20 mouse cellular contexts compared by ENCODE assay signal in the genomic region with DNA sequence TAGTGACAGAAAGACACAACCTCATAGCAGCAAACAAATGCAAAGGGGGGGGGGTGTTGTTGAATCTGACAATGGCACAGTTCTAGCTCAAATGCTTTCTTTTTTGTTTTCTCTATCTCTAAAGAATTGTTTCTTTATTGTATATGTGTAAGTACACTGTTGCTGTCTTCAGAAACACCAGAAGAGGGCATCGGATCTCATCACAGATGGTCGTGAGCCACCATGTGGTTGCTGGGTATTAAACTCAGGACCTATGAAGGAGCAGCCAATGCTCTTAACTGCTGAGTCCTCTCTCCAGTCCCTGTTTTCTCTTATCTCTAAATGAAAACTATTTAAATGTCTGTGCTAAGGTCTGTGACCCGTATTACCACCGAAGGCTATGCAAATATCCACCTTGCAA.
DNase-seq lines count a peak whose midpoint lies in the region; ATAC-seq and TF ChIP-seq lines count a peak whose summit lies in the region.
"Had no signal": no experiment of that assay in that cellular context is flagged by ENCODE, and none has a peak within 500 bp of the region (broad histone marks: within the 10 kb centered on the region; RNA-seq: fewer than 3 reads in every experiment).

No protein-coding gene starts in this region.

- no peak for ATAC-seq in hindbrain, embryonic 16.5 days
- ATAC-seq: CD4-positive, CD25-positive, alpha-beta regulatory T cell, adult 4 months; forebrain, embryonic 15.5 days had no signal

- peak; percentile 7; the same call in 1 of the 2 replicates for TF ChIP-seq CTCF in gastrocnemius, adult 2 months (IDR thresholded peaks at IDR 0.05)
- TF ChIP-seq CTCF in layer of hippocampus, adult 2 months (conservative IDR thresholded peaks at IDR 0.05) = peak; percentile 60

- no peaks in the 10 kb centered on the region for H3K4me1 ChIP-seq in hindbrain, embryonic 16.5 days (ENCODE audit: control insufficient read depth, insufficient read depth, low read depth, low read length)
- H3K4me1 ChIP-seq: forebrain, embryonic 15.5 days; hindbrain, embryonic 15.5 days; neural tube, embryonic 13.5 days had no signal

- no peak overlapping the region for H3K27ac ChIP-seq in gastrocnemius, adult 2 months
- H3K27ac ChIP-seq in layer of hippocampus, adult 2 months = no peak overlapping the region
- H3K27ac ChIP-seq in hindbrain, embryonic 16.5 days (ENCODE audit: low read depth, low read length) = no peak overlapping the region
- H3K27ac ChIP-seq: forebrain, embryonic 15.5 days; hindbrain, embryonic 15.5 days; liver, embryonic 13.5 days; neural tube, embryonic 13.5 days had no signal

- H3K4me2 ChIP-seq in hindbrain, embryonic 16.5 days (ENCODE audit: low read length) = no peak overlapping the region
- H3K4me2 ChIP-seq: forebrain, embryonic 15.5 days; hindbrain, embryonic 15.5 days; liver, embryonic 13.5 days; neural tube, embryonic 13.5 days had no signal

- H3K36me3 ChIP-seq in hindbrain, embryonic 16.5 days (ENCODE audit: control insufficient read depth, insufficient read depth, low read length) = no peaks in the 10 kb centered on the region
- H3K36me3 ChIP-seq: forebrain, embryonic 15.5 days; hindbrain, embryonic 15.5 days; liver, embryonic 13.5 days; neural tube, embryonic 13.5 days had no signal

- H3K9ac ChIP-seq in hindbrain, embryonic 16.5 days (ENCODE audit: low read depth, low read length) = no peak overlapping the region
- H3K9ac ChIP-seq: forebrain, embryonic 15.5 days; hindbrain, embryonic 15.5 days; liver, embryonic 13.5 days; neural tube, embryonic 13.5 days had no signal

- no peak for DNase-seq in gastrocnemius, adult 2 months
- DNase-seq in gastrocnemius, adult 8-10 months (ENCODE audit: low spot score in 2 of 2) = no peak
- DNase-seq in layer of hippocampus, adult 2 months (ENCODE audit: low spot score in 2 of 2) = no peak
- DNase-seq in layer of hippocampus, adult 9-10 months (ENCODE audit: low spot score) = no peak
- DNase-seq in 3T3-L1 (ENCODE audit: low read depth, low spot score) (peak; percentile 16), ES-CJ7 (ENCODE audit: low read depth, low spot score) (peak; percentile 31)
- DNase-seq in ovary, adult 18-20 months (ENCODE audit: low spot score) = no peak
- DNase-seq: adrenal gland, postnatal 25 days; gastrocnemius, postnatal 10 days; heart, postnatal 14 days; kidney, adult 2 months; liver, embryonic 13.5 days; lung, postnatal 14 days; thymus, postnatal 14 days had no signal

- 82% methylated on average over 4 of the region's 4 CpGs for whole genome bisulfite sequencing in hindbrain, embryonic 16.5 days

- no peak overlapping the region for H3K4me3 ChIP-seq in gastrocnemius, adult 2 months
- no peak overlapping the region for H3K4me3 ChIP-seq in layer of hippocampus, adult 2 months
- H3K4me3 ChIP-seq in hindbrain, embryonic 16.5 days (ENCODE audit: low read length) = no peak overlapping the region
- H3K4me3 ChIP-seq: erythroblast, embryonic 14.5 days; forebrain, embryonic 15.5 days; hindbrain, embryonic 15.5 days; liver, embryonic 13.5 days; neural tube, embryonic 13.5 days had no signal

- H3K9me3 ChIP-seq in hindbrain, embryonic 16.5 days (ENCODE audit: control insufficient read depth, low read length) = no peaks in the 10 kb centered on the region
- H3K9me3 ChIP-seq: forebrain, embryonic 15.5 days; hindbrain, embryonic 15.5 days; liver, embryonic 13.5 days; neural tube, embryonic 13.5 days had no signal

- intact Hi-C loops in gastrocnemius, adult 2 months (cut with DNase I) = no loop called here

- no peaks in the 10 kb centered on the region for H3K27me3 ChIP-seq in hindbrain, embryonic 16.5 days (replicated peaks; ENCODE audit: control insufficient read depth, insufficient read depth, low read length)
- H3K27me3 ChIP-seq: forebrain, embryonic 15.5 days; hindbrain, embryonic 15.5 days; liver, embryonic 13.5 days; neural tube, embryonic 13.5 days had no signal

Comparison
In these comparisons a context has a peak if more than half of its experiments do, and no peak if none do; other contexts are left out.
1. DNase-seq: peak in 3T3-L1 (single experiment) and ES-CJ7 (single experiment); none in gastrocnemius, adult 2 months (single experiment), gastrocnemius, adult 8-10 months (0 of 2), layer of hippocampus, adult 2 months (0 of 2), layer of hippocampus, adult 9-10 months (single experiment) and ovary, adult 18-20 months (single experiment).